Mouse (Mus musculus) midbrain, embryonic 10.5 days (tissue): ENCODE results near the gene S100a7a. TPM values are rescaled to one million over a fixed set of nuclear protein-coding genes. Genes with fewer than 3 reads are reported as not detected.

Source experiments
- DNase-seq: peaks from one replicate; pipeline ENCODE4 v3.0.0-alpha.2; 2017; ENCODE audit warnings: low spot score
- H3K27ac ChIP-seq: fragments of 300-500 bp; sonication (generic); replicated peaks from 2 replicates; pipeline ENCODE4 v1.5.1; 2016; ENCODE audit warnings: mild to moderate bottlenecking
- H3K27me3 ChIP-seq: fragments of 300-500 bp; sonication (generic); 2 replicates; pipeline ENCODE4 v1.6.1; 2016; ENCODE audit warnings: low read depth, mild to moderate bottlenecking; ENCODE audit not compliant: poor library complexity, severe bottlenecking
- H3K36me3 ChIP-seq: fragments of 300-500 bp; sonication (generic); 2 replicates; pipeline ENCODE4 v1.6.1; 2016; ENCODE audit warnings: mild to moderate bottlenecking, moderate library complexity
- H3K4me1 ChIP-seq: fragments of 300-500 bp; sonication (generic); 2 replicates; pipeline ENCODE4 v1.6.1; 2016
- H3K4me3 ChIP-seq: fragments of 300-500 bp; sonication (generic); 2 replicates; pipeline ENCODE4 v1.5.1; 2016; ENCODE audit warnings: mild to moderate bottlenecking, moderate library complexity
- H3K9me3 ChIP-seq: fragments of 300-500 bp; sonication (generic); replicated peaks from 2 replicates; pipeline ENCODE4 v1.6.1; 2016; ENCODE audit warnings: mild to moderate bottlenecking
- WGBS: fragments of 180-500 bp; shearing (Covaris S2); methylation state at CpG from one replicate; pipeline ENCODE4 v1.1.7; 2016; 5-methylcytosine and 5-hydroxymethylcytosine counted together
- polyA plus RNA-seq: library from polyadenylated mRNA; unstranded; fragments of >200 nt; fragmentation: Nextera tagmentation; extraction: Ambion mirVana; gene quantifications from 2 replicates; pipeline ENCODE4 v1.2.1, GENCODE M21; 2016

S100a7a gene
- polyA plus RNA-seq, 1 experiment from 2014 or later = 0.15 TPM

- no peak overlapping the region for H3K4me3 ChIP-seq
- no peak overlapping the region for H3K27ac ChIP-seq
- WGBS = 82% methylated on average over 1 of the region's 1 CpGs
- H3K36me3 ChIP-seq = no peaks in the 10 kb centered on the region
- no peak for DNase-seq
- no peaks in the 10 kb centered on the region for H3K4me1 ChIP-seq
- no peaks in the 10 kb centered on the region for H3K9me3 ChIP-seq
- no peaks in the 10 kb centered on the region for H3K27me3 ChIP-seq
Observed at GRCm38 (mm10) chr3:90638511-90639275, 15.1 kb upstream of the S100a7a start.

- Histone ChIP-seq H3K4me3 (no peak overlapping the region), H3K36me3 (no peaks in the 10 kb centered on the region), H3K27me3 (no peaks in the 10 kb centered on the region), H3K4me1 (no peaks in the 10 kb centered on the region), H3K27ac (no peak overlapping the region), H3K9me3 (no peaks in the 10 kb centered on the region)
- DNase-seq = peak; percentile 43
- WGBS = 46% methylated on average over 7 of the region's 7 CpGs
Observed at GRCm38 (mm10) chr3:90639511-90640154, 14.2 kb upstream of the S100a7a start.

- 85% methylated on average over 7 of the region's 7 CpGs for WGBS
- DNase-seq = no peak
- Histone ChIP-seq H3K9me3 (no peaks in the 10 kb centered on the region), H3K27ac (no peak overlapping the region), H3K36me3 (no peaks in the 10 kb centered on the region), H3K27me3 (no peaks in the 10 kb centered on the region), H3K4me1 (no peaks in the 10 kb centered on the region), H3K4me3 (no peak overlapping the region)
Observed at GRCm38 (mm10) chr3:90640981-90641380, 12.8 kb upstream of the S100a7a start.

GRCm38 (mm10) chr3:90644220-90644619 lies 9.6 kb upstream of the S100a7a start:
- H3K27ac ChIP-seq = no peak overlapping the region
- no peaks in the 10 kb centered on the region for H3K9me3 ChIP-seq
- H3K4me3 ChIP-seq = no peak overlapping the region
- no peaks in the 10 kb centered on the region for H3K4me1 ChIP-seq
- H3K36me3 ChIP-seq = no peaks in the 10 kb centered on the region
- no peaks in the 10 kb centered on the region for H3K27me3 ChIP-seq
- WGBS = 57% methylated on average over 3 of the region's 3 CpGs
- peak; percentile 23 for DNase-seq

GRCm38 (mm10) chr3:90647291-90647690 lies 6.5 kb upstream of the S100a7a start:
- 85% methylated on average over 1 of the region's 1 CpGs for WGBS
- no peaks in the 10 kb centered on the region for H3K4me1 ChIP-seq

GRCm38 (mm10) chr3:90648981-90649380 lies 4.8 kb upstream of the S100a7a start:
- Histone ChIP-seq H3K4me3 (no peak overlapping the region), H3K27me3 (no peaks in the 10 kb centered on the region), H3K36me3 (no peaks in the 10 kb centered on the region), H3K9me3 (no peaks in the 10 kb centered on the region), H3K27ac (no peak overlapping the region), H3K4me1 (no peaks in the 10 kb centered on the region)
- DNase-seq = no peak

More at GRCm38 (mm10) chr3:90647291-90647690, 6.5 kb upstream of the S100a7a start:
- Histone ChIP-seq H3K27ac (no peak overlapping the region), H3K9me3 (no peaks in the 10 kb centered on the region), H3K36me3 (no peaks in the 10 kb centered on the region), H3K4me3 (no peak overlapping the region), H3K27me3 (no peaks in the 10 kb centered on the region)
- no peak for DNase-seq

- Histone ChIP-seq H3K27me3 (no peaks in the 10 kb centered on the region), H3K4me1 (no peaks in the 10 kb centered on the region), H3K4me3 (no peak overlapping the region), H3K36me3 (no peaks in the 10 kb centered on the region), H3K27ac (no peak overlapping the region), H3K9me3 (no peaks in the 10 kb centered on the region)
- DNase-seq = no peak
- 85% methylated on average over 2 of the region's 2 CpGs for WGBS
Observed at GRCm38 (mm10) chr3:90649832-90650231, 4.0 kb upstream of the S100a7a start.

- no peaks in the 10 kb centered on the region for H3K9me3 ChIP-seq
- no peak overlapping the region for H3K4me3 ChIP-seq
- H3K4me1 ChIP-seq = no peaks in the 10 kb centered on the region
- DNase-seq = peak; percentile 67
- H3K27ac ChIP-seq = no peak overlapping the region
- H3K36me3 ChIP-seq = no peaks in the 10 kb centered on the region
- 32% methylated on average over 5 of the region's 5 CpGs for WGBS
- no peaks in the 10 kb centered on the region for H3K27me3 ChIP-seq
Observed at GRCm38 (mm10) chr3:90652878-90653508, 824 bp upstream of the S100a7a start.

GRCm38 (mm10) chr3:90657405-90657804 lies 3.6 kb downstream of the S100a7a start:
- 73% methylated on average over 4 of the region's 4 CpGs for WGBS

GRCm38 (mm10) chr3:90659364-90660044 lies 5.7 kb downstream of the S100a7a start:
- no peaks in the 10 kb centered on the region for H3K36me3 ChIP-seq

More at GRCm38 (mm10) chr3:90657405-90657804, 3.6 kb downstream of the S100a7a start:
- H3K27ac ChIP-seq = no peak overlapping the region
- no peak for DNase-seq
- no peaks in the 10 kb centered on the region for H3K36me3 ChIP-seq
- H3K4me3 ChIP-seq = no peak overlapping the region
- no peaks in the 10 kb centered on the region for H3K9me3 ChIP-seq
- no peaks in the 10 kb centered on the region for H3K4me1 ChIP-seq
- H3K27me3 ChIP-seq = no peaks in the 10 kb centered on the region

GRCm38 (mm10) chr3:90664219-90664618 lies 10.4 kb downstream of the S100a7a start:
- no peak overlapping the region for H3K4me3 ChIP-seq
- no peak overlapping the region for H3K27ac ChIP-seq
- H3K9me3 ChIP-seq = no peaks in the 10 kb centered on the region
- no peak for DNase-seq
- H3K27me3 ChIP-seq = no peaks in the 10 kb centered on the region
- no peaks in the 10 kb centered on the region for H3K4me1 ChIP-seq
- H3K36me3 ChIP-seq = no peaks in the 10 kb centered on the region
- 87% methylated on average over 2 of the region's 2 CpGs for WGBS

More at GRCm38 (mm10) chr3:90659364-90660044, 5.7 kb downstream of the S100a7a start:
- Histone ChIP-seq H3K4me3 (no peak overlapping the region), H3K27me3 (no peaks in the 10 kb centered on the region), H3K9me3 (no peaks in the 10 kb centered on the region), H3K4me1 (no peaks in the 10 kb centered on the region), H3K27ac (no peak overlapping the region)
- no peak for DNase-seq

GRCm38 (mm10) chr3:90668846-90669245 lies 15.0 kb downstream of the S100a7a start, which contains the start of gene S100a8:
Gene S100a8 (plus strand): TSS chr3:90668978.
- Histone ChIP-seq H3K4me3 (no peak within 1 kb of the TSS), H3K36me3 (no peaks in the 10 kb centered on the region), H3K27me3 (no peaks in the 10 kb centered on the region), H3K4me1 (no peaks in the 10 kb centered on the region), H3K27ac (no peak within 1 kb of the TSS), H3K9me3 (no peaks in the 10 kb centered on the region)
- no peak for DNase-seq
- WGBS = 77% methylated on average over 8 of the region's 8 CpGs
